Mouse (Mus musculus) MEL (cell line): Measurements from ENCODE around the gene Nop14. TPM values are rescaled to one million over a fixed set of nuclear protein-coding genes. Genes with fewer than 3 reads are reported as not detected.

ENCODE experiments used
- DNase-seq: peaks from one replicate; pipeline ENCODE4 v3.0.0; 2011; ENCODE audit warnings: low read depth, low spot score
- H3K27ac ChIP-seq: 2 replicates; pipeline ENCODE4 v1.5.1; 2012; ENCODE audit warnings: low read depth, mild to moderate bottlenecking, control low read depth, low read length, moderate library complexity; ENCODE audit not compliant: control insufficient read depth
- H3K27me3 ChIP-seq, 2 experiments: fragments of 150-350 bp in 1 of 2; sonication (generic) in 1 of 2; 2 replicates each; pipeline ENCODE4 v1.6.1; 2012; ENCODE audit warnings: low read length in 2 of 2, mild to moderate bottlenecking in 2 of 2, improper control_type of control experiment in 1 of 2, moderate library complexity in 1 of 2; ENCODE audit not compliant: insufficient read depth in 2 of 2, control insufficient read depth in 1 of 2
- H3K36me3 ChIP-seq, 2 experiments: 2 replicates each; pipeline ENCODE4 v1.6.1; 2012 to 2014; ENCODE audit warnings: low read length in 2 of 2, improper control_type of control experiment in 1 of 2, inconsistent platforms in 1 of 2, mild to moderate bottlenecking in 1 of 2; ENCODE audit not compliant: insufficient read depth in 2 of 2, control insufficient read depth in 1 of 2
- H3K4me1 ChIP-seq, 2 experiments: fragments of 150-350 bp in 1 of 2; sonication (generic) in 1 of 2; 2 replicates each; pipeline ENCODE4 v1.6.1; 2012; ENCODE audit warnings: low read length in 2 of 2, improper control_type of control experiment in 1 of 2, mild to moderate bottlenecking in 1 of 2; ENCODE audit not compliant: insufficient read depth in 2 of 2, control insufficient read depth in 1 of 2
- H3K4me3 ChIP-seq, 2 experiments: fragments of 150-350 bp in 1 of 2; sonication (generic) in 1 of 2; 2 replicates each; pipeline ENCODE4 v1.5.1; 2012; ENCODE audit warnings: low read depth in 2 of 2, low read length in 2 of 2, mild to moderate bottlenecking in 2 of 2, moderate library complexity in 2 of 2, control low read depth in 1 of 2, improper control_type of control experiment in 1 of 2; ENCODE audit not compliant: control insufficient read depth in 1 of 2, insufficient read depth in 1 of 2
- H3K79me2 ChIP-seq: 2 replicates; pipeline ENCODE4 v1.6.1; 2012; ENCODE audit warnings: mild to moderate bottlenecking, low read length, moderate library complexity; ENCODE audit not compliant: control insufficient read depth, poor library complexity, insufficient read depth
- H3K9ac ChIP-seq: 2 replicates; pipeline ENCODE4 v1.6.1; 2012; ENCODE audit warnings: low read depth, mild to moderate bottlenecking, control low read depth, low read length, moderate library complexity; ENCODE audit not compliant: control insufficient read depth, poor library complexity, severe bottlenecking
- H3K9me3 ChIP-seq: fragments of 150-350 bp; sonication (generic); replicated peaks from 2 replicates; pipeline ENCODE4 v1.6.1; 2012; ENCODE audit warnings: mild to moderate bottlenecking, low read length, improper control_type of control experiment, moderate library complexity; ENCODE audit not compliant: insufficient read depth
- CHD2 ChIP-seq: IDR thresholded peaks from 2 replicates; pipeline ENCODE4 v1.6.1; 2011; ENCODE audit warnings: low read length, improper control_type of control experiment
- CTCF ChIP-seq, 3 experiments: IDR thresholded peaks in 2 of 3; conservative IDR thresholded peaks in 1 of 3; 2 replicates each; pipeline ENCODE4 v1.5.1; 2011 to 2012; ENCODE audit warnings: low read length in 3 of 3, low read depth in 2 of 3, mild to moderate bottlenecking in 2 of 3, improper control_type of control experiment in 1 of 3, inconsistent platforms in 1 of 3, mixed read lengths in 1 of 3, moderate library complexity in 1 of 3; ENCODE audit not compliant: control insufficient read depth in 1 of 3, insufficient read depth in 1 of 3, poor library complexity in 1 of 3, severe bottlenecking in 1 of 3
- E2F4 ChIP-seq: IDR thresholded peaks from 2 replicates; pipeline ENCODE4 v1.6.1; 2011; ENCODE audit warnings: low read depth, low read length, improper control_type of control experiment, borderline replicate concordance
- GABPA ChIP-seq: IDR thresholded peaks from 2 replicates; pipeline ENCODE4 v1.6.1; 2012; ENCODE audit warnings: low read depth, mild to moderate bottlenecking, inconsistent platforms, low read length, improper control_type of control experiment, moderate library complexity
- JUND ChIP-seq: IDR thresholded peaks from 2 replicates; pipeline ENCODE4 v1.6.1; 2011; ENCODE audit warnings: low read depth, mild to moderate bottlenecking, improper control_type of control experiment, low read length
- KAT2A ChIP-seq: conservative IDR thresholded peaks from 2 replicates; pipeline ENCODE4 v1.6.1; 2012; ENCODE audit warnings: low read depth, low read length, improper control_type of control experiment, inconsistent platforms
- MAFK ChIP-seq: IDR thresholded peaks from 2 replicates; pipeline ENCODE4 v1.6.1; 2011; ENCODE audit warnings: low read depth, mild to moderate bottlenecking, low read length, improper control_type of control experiment, borderline replicate concordance
- MAZ ChIP-seq: IDR thresholded peaks from 2 replicates; pipeline ENCODE4 v1.6.1; 2012; ENCODE audit warnings: low read depth, mild to moderate bottlenecking, inconsistent platforms, low read length, improper control_type of control experiment
- MEF2A ChIP-seq: IDR thresholded peaks from 2 replicates; pipeline ENCODE4 v1.6.1; 2014; ENCODE audit warnings: low read depth, mild to moderate bottlenecking, inconsistent platforms, low read length, improper control_type of control experiment; ENCODE audit not compliant: poor library complexity, insufficient replicate concordance, severe bottlenecking; ENCODE audit errors: extremely low read depth
- MYB ChIP-seq: IDR thresholded peaks from 2 replicates; pipeline ENCODE4 v1.6.1; 2011; ENCODE audit warnings: mild to moderate bottlenecking, low read depth, low read length, improper control_type of control experiment
- MYC ChIP-seq: IDR thresholded peaks from 2 replicates; pipeline ENCODE4 v1.6.1; 2011; ENCODE audit warnings: low read depth, mild to moderate bottlenecking, low read length, improper control_type of control experiment, moderate library complexity
- NELFE ChIP-seq: IDR thresholded peaks from 2 replicates; pipeline ENCODE4 v1.6.1; 2011; ENCODE audit warnings: low read depth, low read length, improper control_type of control experiment
- NRF1 ChIP-seq: IDR thresholded peaks from 2 replicates; pipeline ENCODE4 v1.6.1; 2014; ENCODE audit warnings: low read depth, mild to moderate bottlenecking, inconsistent platforms, low read length, improper control_type of control experiment, moderate library complexity; ENCODE audit not compliant: poor library complexity, insufficient read depth, severe bottlenecking
- RAD21 ChIP-seq: IDR thresholded peaks from 2 replicates; pipeline ENCODE4 v1.6.1; 2011; ENCODE audit warnings: mild to moderate bottlenecking, low read depth, low read length, improper control_type of control experiment
- RCOR1 ChIP-seq: IDR thresholded peaks from 2 replicates; pipeline ENCODE4 v1.6.1; 2012; ENCODE audit warnings: low read depth, mild to moderate bottlenecking, inconsistent platforms, low read length, improper control_type of control experiment
- SIN3A ChIP-seq: IDR thresholded peaks from 2 replicates; pipeline ENCODE4 v1.6.1; 2012; ENCODE audit warnings: low read length, improper control_type of control experiment, inconsistent platforms
- SMC3 ChIP-seq: IDR thresholded peaks from 2 replicates; pipeline ENCODE4 v1.6.1; 2011; ENCODE audit warnings: low read depth, low read length, improper control_type of control experiment
- TAL1 ChIP-seq: IDR thresholded peaks from 2 replicates; pipeline ENCODE4 v1.6.1; 2012; ENCODE audit warnings: mild to moderate bottlenecking, inconsistent platforms, low read length, moderate library complexity, mixed read lengths
- TBP ChIP-seq: IDR thresholded peaks from 2 replicates; pipeline ENCODE4 v1.8.0; 2011; ENCODE audit warnings: low read depth, low read length, improper control_type of control experiment
- USF1 ChIP-seq: IDR thresholded peaks from 2 replicates; pipeline ENCODE4 v1.6.1; 2014; ENCODE audit warnings: low read depth, mild to moderate bottlenecking, inconsistent platforms, low read length, improper control_type of control experiment, moderate library complexity
- ZC3H11A ChIP-seq: IDR thresholded peaks from 2 replicates; pipeline ENCODE4 v1.6.1; 2012; ENCODE audit warnings: low read depth, mild to moderate bottlenecking, inconsistent platforms, low read length, improper control_type of control experiment
- ZKSCAN1 ChIP-seq: IDR thresholded peaks from 2 replicates; pipeline ENCODE4 v1.6.1; 2012; ENCODE audit warnings: low read depth, mild to moderate bottlenecking, inconsistent platforms, low read length, improper control_type of control experiment, moderate library complexity
- ZMIZ1 ChIP-seq: IDR thresholded peaks from 2 replicates; pipeline ENCODE4 v1.6.1; 2012; ENCODE audit warnings: low read depth, mild to moderate bottlenecking, inconsistent platforms, low read length, improper control_type of control experiment, moderate library complexity
- ZNF384 ChIP-seq: IDR thresholded peaks from 2 replicates; pipeline ENCODE4 v1.6.1; 2012; ENCODE audit warnings: low read depth, mild to moderate bottlenecking, inconsistent platforms, low read length, improper control_type of control experiment
- polyA plus RNA-seq, 2 experiments: library from polyadenylated mRNA; stranded (reverse) in 1 of 2; unstranded in 1 of 2; fragments of >175 nt in 1 of 2; fragments of >200 nt in 1 of 2; gene quantifications; 2 replicates each; pipeline versions ENCODE4 v1.2.1 to v1.2.4; 2012; ENCODE audit warnings: low replicate concordance in 2 of 2, low read depth in 1 of 2; ENCODE audit not compliant: insufficient read length in 2 of 2, insufficient read depth in 1 of 2, missing spikeins in 1 of 2
- total RNA-seq: library from RNA; depleted of rRNA; stranded (reverse); fragments of 300-350 nt; gene quantifications from 2 replicates; pipeline ENCODE4 v1.2.3, GENCODE M21; 2012

Gene Nop14
- total and polyA plus RNA-seq, 3 experiments: 101 to 132 TPM; not detected in 1

- peak; percentile 65 for DNase-seq
- H3K9me3 ChIP-seq: no peaks in the 10 kb centered on the region
- peak; percentile 36 to 69 (median 55) for TF ChIP-seq CTCF (IDR thresholded peaks at IDR 0.05 in 2 of 3, conservative IDR thresholded peaks at IDR 0.05 in 1 of 3; ENCODE audit: control insufficient read depth in 1 of 3, insufficient read depth in 1 of 3, low read depth in 2 of 3, low read length in 3 of 3, poor library complexity in 1 of 3, severe bottlenecking in 1 of 3)
- no peak for TF ChIP-seq TBP
- TF ChIP-seq MEF2A: no peak
- no peak for TF ChIP-seq KAT2A
- TF ChIP-seq NELFE: no peak
- TF ChIP-seq RAD21: peak; percentile 12
- no peak for TF ChIP-seq ZMIZ1
- TF ChIP-seq E2F4: no peak
- TF ChIP-seq SMC3: peak; percentile 32
Observed at GRCm38 (mm10) chr5:34669493-34669892, 9.5 kb upstream of the Nop14 start.

DNA sequence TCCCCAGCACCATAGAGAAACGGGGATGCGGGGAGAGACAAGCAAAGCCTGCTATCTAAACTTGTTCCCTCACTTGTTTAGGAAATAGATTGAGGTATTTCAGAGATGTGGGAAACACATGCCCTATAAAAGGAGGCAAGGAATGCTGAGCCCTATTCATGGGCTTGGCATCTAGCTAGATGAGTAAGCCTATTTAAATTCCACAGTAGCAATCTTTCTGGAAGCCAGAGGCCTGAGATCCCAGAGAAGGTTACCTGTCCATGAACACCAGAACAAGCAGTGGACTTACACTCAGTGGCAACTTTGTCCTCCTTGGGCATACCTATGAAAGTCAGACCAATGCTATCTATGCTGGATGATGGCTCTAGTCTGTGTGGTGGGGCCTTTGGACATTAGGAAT, 3.3 kb upstream of the Nop14 start:
- no peak overlapping the region for H3K27ac ChIP-seq
- H3K79me2 ChIP-seq: peaks cover 13% of the 10 kb centered on the region
- H3K36me3 ChIP-seq: peaks cover 0 to 12% of the 10 kb centered on the region in 2 experiments; a peak in 2 of 4 replicates
- no peak overlapping the region for H3K9ac ChIP-seq
- no peak overlapping the region for H3K4me3 ChIP-seq
- H3K27me3 ChIP-seq: no peaks in the 10 kb centered on the region
- no peaks in the 10 kb centered on the region for H3K9me3 ChIP-seq
- no peak for TF ChIP-seq MYC
- TF ChIP-seq ZC3H11A: no peak
- TF ChIP-seq GABPA: no peak
- TF ChIP-seq ZMIZ1: no peak
- TF ChIP-seq ZNF384: no peak
- TF ChIP-seq ZKSCAN1: no peak
- TF ChIP-seq RCOR1: no peak
- TF ChIP-seq MYB: no peak
- TF ChIP-seq TBP: no peak
- no peak for TF ChIP-seq MEF2A
- TF ChIP-seq MAZ: no peak
- no peak for TF ChIP-seq TAL1
- TF ChIP-seq USF1: no peak
- TF ChIP-seq NELFE: no peak
- no peak for TF ChIP-seq MAFK
- no peak for TF ChIP-seq JUND
- no peak for TF ChIP-seq SIN3A
- TF ChIP-seq NRF1: no peak
- no peak for TF ChIP-seq E2F4
- no peak for TF ChIP-seq CHD2
- DNase-seq: no peak
- peaks cover 5 to 8% of the 10 kb centered on the region in 2 experiments; a peak in 3 of 4 replicates for H3K4me1 ChIP-seq

More at GRCm38 (mm10) chr5:34669493-34669892, 9.5 kb upstream of the Nop14 start:
- no peak overlapping the region for H3K4me3 ChIP-seq
- H3K27me3 ChIP-seq: no peaks in the 10 kb centered on the region
- H3K36me3 ChIP-seq: no peaks in the 10 kb centered on the region; a peak in 1 of 4 replicates
- H3K27ac ChIP-seq: no peak overlapping the region
- H3K79me2 ChIP-seq: no peaks in the 10 kb centered on the region
- H3K4me1 ChIP-seq: no peaks in the 10 kb centered on the region
- no peak overlapping the region for H3K9ac ChIP-seq
